Mouse (Mus musculus) ES-Bruce4 (cell line): ENCODE measurements around the gene Sncg. TPM values are rescaled to one million over a fixed set of nuclear protein-coding genes. Genes with fewer than 3 reads are reported as not detected.

Source experiments
- H3K27ac ChIP-seq: 2 replicates; pipeline ENCODE4 v1.5.1; 2012; ENCODE audit warnings: low read length, inconsistent platforms; ENCODE audit not compliant: insufficient read depth
- H3K27me3 ChIP-seq: 2 replicates; pipeline ENCODE4 v1.6.1; 2012; ENCODE audit warnings: mild to moderate bottlenecking, low read length, inconsistent platforms; ENCODE audit not compliant: control insufficient read depth, poor library complexity, insufficient read depth, severe bottlenecking
- H3K36me3 ChIP-seq: 2 replicates; pipeline ENCODE4 v1.6.1; 2012; ENCODE audit warnings: inconsistent platforms, mild to moderate bottlenecking, low read length, moderate library complexity; ENCODE audit not compliant: control insufficient read depth, poor library complexity, insufficient read depth, severe bottlenecking
- H3K4me1 ChIP-seq: one replicate; pipeline ENCODE4 v1.8.1; 2011; ENCODE audit warnings: low read length; ENCODE audit not compliant: control insufficient read depth, insufficient read depth
- H3K4me3 ChIP-seq: 2 replicates; pipeline ENCODE4 v1.5.1; 2011; ENCODE audit warnings: low read depth, mild to moderate bottlenecking, low read length
- H3K9ac ChIP-seq: 2 replicates; pipeline ENCODE4 v1.6.1; 2012; ENCODE audit warnings: low read depth, mild to moderate bottlenecking, inconsistent platforms; ENCODE audit not compliant: poor library complexity, severe bottlenecking
- H3K9me3 ChIP-seq: replicated peaks from 2 replicates; pipeline ENCODE4 v1.6.1; 2012; ENCODE audit warnings: mild to moderate bottlenecking, low read length, inconsistent platforms; ENCODE audit not compliant: control insufficient read depth, poor library complexity, insufficient read depth, severe bottlenecking
- CTCF ChIP-seq: IDR thresholded peaks from one replicate; pipeline ENCODE4 v1.8.1; 2011; ENCODE audit warnings: low read depth, low read length
- EP300 ChIP-seq: IDR thresholded peaks from 2 replicates; pipeline ENCODE4 v1.6.1; 2011; ENCODE audit warnings: low read depth, low read length; ENCODE audit not compliant: insufficient read depth
- POLR2A ChIP-seq: IDR thresholded peaks from one replicate; pipeline ENCODE4 v1.8.1; 2011; ENCODE audit warnings: low read length; ENCODE audit not compliant: insufficient read depth
- polyA plus RNA-seq: library from polyadenylated mRNA; stranded (reverse); fragments of >200 nt; gene quantifications from 2 replicates; pipeline ENCODE4 v1.2.4, GENCODE M21; 2011; ENCODE audit warnings: low read depth; ENCODE audit not compliant: missing spikeins, insufficient read depth, insufficient read length

Gene Sncg
- polyA plus RNA-seq, 1 experiment, result 2.2 TPM

DNA sequence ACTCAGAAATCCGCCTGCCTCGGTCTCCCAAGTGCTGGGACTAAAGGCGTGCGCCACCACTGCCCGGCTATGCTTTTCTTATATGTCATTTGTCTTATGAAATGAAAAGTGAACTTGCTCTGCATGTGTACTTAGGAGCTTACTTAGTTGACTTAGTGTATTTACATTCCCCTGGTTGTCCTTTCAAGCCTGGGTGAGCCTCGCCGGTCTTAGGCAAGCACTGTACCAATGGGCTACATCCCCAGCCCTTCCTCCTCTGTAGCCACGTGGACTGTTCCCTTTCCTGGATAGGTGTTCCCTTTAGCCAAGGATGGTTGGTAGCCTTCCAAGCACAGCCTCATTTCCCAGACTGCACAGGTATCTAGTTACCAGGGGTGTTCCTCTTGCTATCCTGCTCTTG lies 25.6 kb downstream of the Sncg start:
- H3K9ac ChIP-seq, result no peak overlapping the region
- H3K27me3 ChIP-seq, result no peaks in the 10 kb centered on the region
- TF ChIP-seq POLR2A, result no peak
- TF ChIP-seq EP300, result 0 out of 2 replicates have a peak, but pooled peaks have one; percentile 11
- H3K36me3 ChIP-seq, result no peaks in the 10 kb centered on the region
- no peaks in the 10 kb centered on the region for H3K9me3 ChIP-seq
- H3K27ac ChIP-seq, result peak overlapping the region; percentile 16
- H3K4me1 ChIP-seq, result peaks cover 6% of the 10 kb centered on the region
- no peak overlapping the region for H3K4me3 ChIP-seq

DNA sequence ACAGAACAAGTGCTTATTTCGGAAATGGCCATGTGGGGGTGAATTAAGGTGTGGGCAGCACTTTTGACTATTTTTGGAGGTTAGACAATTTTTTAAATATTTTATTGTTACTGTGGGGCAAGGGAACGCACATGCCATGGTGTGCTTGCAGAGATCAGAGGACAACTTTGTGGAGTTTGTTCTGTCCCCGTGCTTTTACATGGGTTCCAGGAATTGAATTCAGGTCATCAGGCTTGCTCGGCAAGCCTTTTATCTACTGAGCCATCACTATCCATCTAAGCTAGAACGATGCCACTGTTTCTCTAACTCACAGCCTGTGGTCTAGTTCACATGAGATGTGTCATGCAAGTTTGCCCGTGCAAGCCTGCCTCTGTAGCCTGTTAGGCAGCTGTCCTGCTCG lies 26.3 kb downstream of the Sncg start:
- H3K9ac ChIP-seq, result no peak overlapping the region
- no peaks in the 10 kb centered on the region for H3K9me3 ChIP-seq
- peaks cover 3% of the 10 kb centered on the region for H3K36me3 ChIP-seq
- H3K4me1 ChIP-seq, result peaks cover 6% of the 10 kb centered on the region
- H3K4me3 ChIP-seq, result no peak overlapping the region
- TF ChIP-seq CTCF, result no peak
- TF ChIP-seq EP300, result no peak
- TF ChIP-seq POLR2A, result no peak
- H3K27ac ChIP-seq, result peak overlapping the region; percentile 16; the same call in 1 of the 2 replicates
- H3K27me3 ChIP-seq, result no peaks in the 10 kb centered on the region

GRCm38 (mm10) chr14:34347084-34347483 lies 27.5 kb downstream of the Sncg start:
- no peak overlapping the region for H3K4me3 ChIP-seq
- peaks cover 16% of the 10 kb centered on the region for H3K36me3 ChIP-seq
- H3K9me3 ChIP-seq, result no peaks in the 10 kb centered on the region
- no peak overlapping the region for H3K27ac ChIP-seq
- no peaks in the 10 kb centered on the region for H3K27me3 ChIP-seq
- TF ChIP-seq EP300, result no peak
- TF ChIP-seq POLR2A, result no peak
- no peak for TF ChIP-seq CTCF
- no peak overlapping the region for H3K9ac ChIP-seq
- peaks cover 6% of the 10 kb centered on the region for H3K4me1 ChIP-seq

DNA sequence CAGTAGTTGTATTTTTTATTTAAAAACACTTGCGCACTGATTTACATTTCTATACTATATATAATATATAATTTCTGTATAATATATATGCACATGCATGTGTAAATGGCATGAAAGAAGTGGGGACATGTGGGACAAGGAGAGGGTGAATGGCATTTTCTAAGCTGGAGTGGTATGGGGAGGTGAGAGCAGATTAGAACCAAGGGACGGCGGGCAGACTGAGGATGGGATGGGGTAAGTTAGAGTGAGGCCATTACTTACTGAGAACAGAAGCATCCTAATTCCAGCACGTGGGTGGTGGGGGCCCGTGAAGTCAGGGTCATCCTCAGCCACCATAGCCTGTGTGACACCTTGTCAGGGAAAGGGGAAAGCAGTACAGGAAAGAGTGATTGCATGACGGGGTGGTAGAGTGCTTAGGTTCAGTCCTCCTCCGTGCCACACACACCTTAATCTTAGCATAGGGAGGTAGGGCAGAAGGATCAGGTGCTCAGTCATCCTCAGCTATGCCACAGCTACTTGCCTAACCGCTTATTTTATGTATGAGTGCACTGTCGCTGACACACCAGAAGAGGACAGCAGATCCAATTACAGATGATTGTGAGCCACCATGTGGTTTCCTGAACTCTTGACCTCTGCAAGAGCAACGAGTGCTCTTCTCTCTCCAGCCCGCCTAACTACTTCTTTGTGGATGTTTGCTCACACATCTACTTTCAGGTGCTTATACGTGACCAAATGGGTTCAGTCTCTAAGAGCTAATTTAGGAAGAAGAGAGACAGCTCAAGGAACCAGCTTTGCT lies 28.6 kb downstream of the Sncg start:
- no peak for TF ChIP-seq POLR2A
- no peak for TF ChIP-seq CTCF
- no peak for TF ChIP-seq EP300
- no peaks in the 10 kb centered on the region for H3K27me3 ChIP-seq
- no peak overlapping the region for H3K4me3 ChIP-seq
- peak overlapping the region; percentile 7; the same call in 1 of the 2 replicates for H3K27ac ChIP-seq
- peaks cover 27% of the 10 kb centered on the region for H3K36me3 ChIP-seq
- H3K9me3 ChIP-seq, result no peaks in the 10 kb centered on the region
- peaks cover 3% of the 10 kb centered on the region for H3K4me1 ChIP-seq
- H3K9ac ChIP-seq, result no peak overlapping the region

- TF ChIP-seq CTCF (no peak), EP300 (no peak), POLR2A (no peak)
- Histone ChIP-seq H3K36me3 (peaks cover 38% of the 10 kb centered on the region), H3K4me1 (peaks cover 3% of the 10 kb centered on the region), H3K27me3 (no peaks in the 10 kb centered on the region), H3K27ac (no peak overlapping the region), H3K9me3 (no peaks in the 10 kb centered on the region), H3K9ac (no peak overlapping the region), H3K4me3 (no peak overlapping the region)
Measured at GRCm38 (mm10) chr14:34344361-34344760, 30.2 kb downstream of the Sncg start.

DNA sequence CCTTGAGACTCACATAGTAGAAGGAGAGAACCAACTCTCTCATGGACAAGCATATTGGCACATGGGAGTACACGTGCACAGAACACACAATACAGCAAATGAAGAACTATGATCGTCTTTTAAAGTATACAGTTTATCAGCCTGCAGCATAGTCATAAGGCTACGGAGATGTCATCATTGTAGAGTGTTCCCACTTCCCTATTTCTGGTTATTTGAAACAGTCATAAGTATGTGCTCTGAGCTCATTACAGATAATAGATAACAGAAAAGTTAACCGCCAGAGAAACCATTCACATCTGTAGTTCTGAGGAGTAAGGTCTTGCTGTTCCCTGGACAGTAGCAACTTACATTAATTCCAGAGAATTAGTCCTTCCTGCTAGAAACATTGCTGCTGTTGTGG lies 31.5 kb downstream of the Sncg start:
- Histone ChIP-seq H3K27ac (0 out of 2 replicates have a peak overlapping the region, but pooled peaks have one; percentile 4), H3K36me3 (peaks cover 49% of the 10 kb centered on the region), H3K9me3 (no peaks in the 10 kb centered on the region), H3K4me3 (no peak overlapping the region), H3K9ac (no peak overlapping the region), H3K27me3 (no peaks in the 10 kb centered on the region), H3K4me1 (peaks cover 3% of the 10 kb centered on the region)
- TF ChIP-seq EP300 (no peak), POLR2A (no peak), CTCF (no peak)
